18 mouse cellular contexts compared by ENCODE assay signal in genomic region chr3:18456033-18456690, GRCm38 (mm10).
A peak's percentile ranks its signal among the peaks of the same experiment; 100 is the strongest.
DNase-seq lines count a peak whose midpoint lies in the region; ATAC-seq and TF ChIP-seq lines count a peak whose summit lies in the region.
"Had no signal": no experiment of that assay in that cellular context is flagged by ENCODE, and none has a peak within 500 bp of the region (broad histone marks: within the 10 kb centered on the region; RNA-seq: fewer than 3 reads in every experiment).

No protein-coding gene starts in this region.

- ATAC-seq in hindbrain, embryonic 12.5 days (ENCODE audit: low FRiP score), result peak; percentile 69; the same call in 1 of the 2 replicates
- peak; percentile 87 for ATAC-seq in forebrain, embryonic 14.5 days
- no peak for ATAC-seq in midbrain, postnatal 0 days (ENCODE audit: low FRiP score)
- ATAC-seq: midbrain, embryonic 13.5 days had no signal

- H3K27me3 ChIP-seq in hindbrain, embryonic 12.5 days, result no peaks in the 10 kb centered on the region
- H3K27me3 ChIP-seq in hindbrain, embryonic 10.5 days (ENCODE audit: insufficient read depth, poor library complexity, severe bottlenecking), result no peaks in the 10 kb centered on the region
- no peaks in the 10 kb centered on the region for H3K27me3 ChIP-seq in forebrain, embryonic 14.5 days (replicated peaks; ENCODE audit: control insufficient read depth, insufficient read depth, low read length)
- no peaks in the 10 kb centered on the region for H3K27me3 ChIP-seq in midbrain, postnatal 0 days (ENCODE audit: insufficient read depth, low read length)
- H3K27me3 ChIP-seq: limb, embryonic 12.5 days; midbrain, embryonic 13.5 days had no signal

- no peak overlapping the region for H3K27ac ChIP-seq in hindbrain, embryonic 12.5 days
- H3K27ac ChIP-seq in hindbrain, embryonic 10.5 days, result no peak overlapping the region
- H3K27ac ChIP-seq in forebrain, embryonic 14.5 days (ENCODE audit: low read depth, low read length), result no peak overlapping the region
- H3K27ac ChIP-seq in midbrain, postnatal 0 days (ENCODE audit: low read depth, low read length), result no peak overlapping the region
- H3K27ac ChIP-seq: limb, embryonic 12.5 days; liver, embryonic 14.5 days; midbrain, embryonic 13.5 days; stomach, postnatal 0 days had no signal

- H3K9ac ChIP-seq in hindbrain, embryonic 12.5 days, result no peak overlapping the region
- no peak overlapping the region for H3K9ac ChIP-seq in forebrain, embryonic 14.5 days (ENCODE audit: low read length)
- no peak overlapping the region for H3K9ac ChIP-seq in midbrain, postnatal 0 days (replicated peaks; ENCODE audit: low read length, poor library complexity, severe bottlenecking)
- H3K9ac ChIP-seq: limb, embryonic 12.5 days; liver, embryonic 14.5 days; midbrain, embryonic 13.5 days had no signal

- H3K4me3 ChIP-seq in hindbrain, embryonic 12.5 days, result no peak overlapping the region
- H3K4me3 ChIP-seq in hindbrain, embryonic 10.5 days, result no peak overlapping the region
- no peak overlapping the region for H3K4me3 ChIP-seq in forebrain, embryonic 14.5 days (ENCODE audit: low read depth, low read length)
- no peak overlapping the region for H3K4me3 ChIP-seq in midbrain, postnatal 0 days (ENCODE audit: low read depth, low read length)
- H3K4me3 ChIP-seq: limb, embryonic 12.5 days; midbrain, embryonic 13.5 days had no signal

- H3K36me3 ChIP-seq in hindbrain, embryonic 12.5 days, result no peaks in the 10 kb centered on the region
- no peaks in the 10 kb centered on the region for H3K36me3 ChIP-seq in hindbrain, embryonic 10.5 days
- no peaks in the 10 kb centered on the region for H3K36me3 ChIP-seq in forebrain, embryonic 14.5 days (ENCODE audit: control insufficient read depth, insufficient read depth, low read length)
- no peaks in the 10 kb centered on the region for H3K36me3 ChIP-seq in midbrain, postnatal 0 days (ENCODE audit: insufficient read depth, low read length)
- H3K36me3 ChIP-seq: limb, embryonic 12.5 days; midbrain, embryonic 13.5 days had no signal

- H3K4me2 ChIP-seq in hindbrain, embryonic 12.5 days (replicated peaks), result no peak overlapping the region
- no peak overlapping the region for H3K4me2 ChIP-seq in forebrain, embryonic 14.5 days (ENCODE audit: low read length)
- no peak overlapping the region for H3K4me2 ChIP-seq in midbrain, postnatal 0 days (ENCODE audit: low read depth, low read length, poor library complexity, severe bottlenecking)
- H3K4me2 ChIP-seq: limb, embryonic 12.5 days; midbrain, embryonic 13.5 days had no signal

- no peak for DNase-seq in hindbrain, embryonic 10.5 days (ENCODE audit: low spot score)
- DNase-seq in Muller cell, postnatal 12 days (ENCODE audit: inconsistent ontology term), result peak; percentile 78
- DNase-seq in forebrain, embryonic 14.5 days (ENCODE audit: low spot score), result peak; percentile 96
- peak; percentile 5 to 9 for DNase-seq in layer of hippocampus, adult 8-10 months (ENCODE audit: low spot score in 2 of 2)
- no peak for DNase-seq in kidney, postnatal 25 days
- no peak for DNase-seq in midbrain, postnatal 0 days (ENCODE audit: low spot score)
- DNase-seq: adrenal gland, postnatal 36 days; cerebellum, adult 9-11 months; gastrocnemius, postnatal 10 days; heart, adult 18-20 months; kidney, adult 8-10 months; kidney, postnatal 36 days; thymus, postnatal 36 days had no signal

- H3K4me1 ChIP-seq in hindbrain, embryonic 12.5 days, result no peaks in the 10 kb centered on the region
- H3K4me1 ChIP-seq in hindbrain, embryonic 10.5 days (replicated peaks), result 0 out of 2 replicates have a peak, but pooled peaks cover 4% of the 10 kb centered on the region
- H3K4me1 ChIP-seq in forebrain, embryonic 14.5 days (ENCODE audit: control insufficient read depth, insufficient read depth, low read length), result peaks cover 4% of the 10 kb centered on the region; the same call in 1 of the 2 replicates
- no peaks in the 10 kb centered on the region for H3K4me1 ChIP-seq in midbrain, postnatal 0 days (ENCODE audit: insufficient read depth, low read length)
- H3K4me1 ChIP-seq: limb, embryonic 12.5 days had no signal

- WGBS in hindbrain, embryonic 12.5 days, result 80% methylated on average over 2 of the region's 2 CpGs
- WGBS in hindbrain, embryonic 10.5 days, result 86% methylated on average over 2 of the region's 2 CpGs
- 15% methylated on average over 2 of the region's 2 CpGs for WGBS in forebrain, embryonic 14.5 days
- WGBS in midbrain, postnatal 0 days, result 63% methylated on average over 2 of the region's 2 CpGs

- no peaks in the 10 kb centered on the region for H3K9me3 ChIP-seq in hindbrain, embryonic 12.5 days (replicated peaks)
- H3K9me3 ChIP-seq in hindbrain, embryonic 10.5 days, result no peaks in the 10 kb centered on the region
- H3K9me3 ChIP-seq in forebrain, embryonic 14.5 days (replicated peaks; ENCODE audit: control insufficient read depth, low read length), result no peaks in the 10 kb centered on the region
- no peaks in the 10 kb centered on the region for H3K9me3 ChIP-seq in midbrain, postnatal 0 days (ENCODE audit: low read length)
- H3K9me3 ChIP-seq: limb, embryonic 12.5 days; midbrain, embryonic 13.5 days had no signal

- TF ChIP-seq CTCF in midbrain, postnatal 0 days (IDR thresholded peaks at IDR 0.05), result no peak

Comparison
In these comparisons a context has a peak if more than half of its experiments do, and no peak if none do; other contexts are left out.
1. DNase-seq: peak in Muller cell, postnatal 12 days (single experiment), forebrain, embryonic 14.5 days (single experiment) and layer of hippocampus, adult 8-10 months (2 of 2); none in hindbrain, embryonic 10.5 days (single experiment), kidney, postnatal 25 days (0 of 2) and midbrain, postnatal 0 days (single experiment).